Mouse (Mus musculus): Measurements from ENCODE around the gene Gm13271.
"Not testable (repeated sequence)": the region's sequence is repeated elsewhere in the genome, so short reads cannot be mapped to it uniquely, and the experiment has no call there.

The Gm13271 gene

DNA sequence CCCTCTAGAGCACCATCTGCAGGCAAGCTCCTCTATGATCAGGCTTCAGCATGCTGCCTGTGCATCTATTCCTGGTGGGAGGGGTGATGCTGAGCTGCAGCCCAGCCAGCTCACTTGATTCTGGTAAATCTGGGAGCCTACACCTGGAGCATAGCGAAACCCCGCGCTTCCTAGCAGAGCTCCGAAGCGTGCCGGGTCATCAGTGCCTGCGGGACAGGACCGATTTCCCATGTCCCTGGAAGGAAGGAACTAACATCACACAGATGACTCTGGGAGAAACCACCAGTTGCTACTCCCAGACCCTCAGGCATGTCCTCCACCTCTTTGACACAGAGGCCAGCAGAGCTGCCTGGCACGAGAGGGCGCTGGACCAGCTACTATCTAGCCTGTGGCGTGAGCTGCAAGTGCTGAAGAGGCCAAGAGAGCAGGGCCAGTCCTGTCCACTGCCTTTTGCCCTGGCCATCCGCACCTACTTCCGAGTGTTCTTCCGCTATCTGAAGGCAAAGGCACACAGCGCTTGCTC, at the start of gene Gm13271:
Gm13271 (plus strand) TSS at position 51 of the 523 bp plus-strand sequence.
- DNase-seq (ENCODE audit: low spot score in 2 of 2), result peak; percentile 54 to 55

DNA sequence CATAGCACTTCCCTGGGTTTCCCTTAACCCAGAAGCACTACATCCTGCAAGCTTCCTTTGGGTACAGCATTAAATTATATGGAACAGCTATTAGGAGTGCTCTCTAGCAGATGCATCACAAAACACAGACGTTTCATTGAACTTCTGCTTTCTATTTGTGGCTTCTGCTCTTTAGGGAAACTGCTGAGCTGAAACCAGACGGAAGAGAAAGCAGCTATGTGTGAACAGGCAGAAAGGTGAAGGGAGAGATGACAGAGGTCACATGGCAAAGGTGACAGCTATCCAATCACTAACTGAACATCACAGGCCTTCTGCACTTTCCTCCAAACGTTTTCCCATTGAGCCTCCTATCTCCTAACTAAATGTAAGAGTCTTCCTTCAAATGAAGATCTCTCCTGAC, 48.7 kb upstream of the Gm13271 start:
- peak in 1 of 2 experiments; percentile 35 for DNase-seq (ENCODE audit: low spot score in 2 of 2)

DNA sequence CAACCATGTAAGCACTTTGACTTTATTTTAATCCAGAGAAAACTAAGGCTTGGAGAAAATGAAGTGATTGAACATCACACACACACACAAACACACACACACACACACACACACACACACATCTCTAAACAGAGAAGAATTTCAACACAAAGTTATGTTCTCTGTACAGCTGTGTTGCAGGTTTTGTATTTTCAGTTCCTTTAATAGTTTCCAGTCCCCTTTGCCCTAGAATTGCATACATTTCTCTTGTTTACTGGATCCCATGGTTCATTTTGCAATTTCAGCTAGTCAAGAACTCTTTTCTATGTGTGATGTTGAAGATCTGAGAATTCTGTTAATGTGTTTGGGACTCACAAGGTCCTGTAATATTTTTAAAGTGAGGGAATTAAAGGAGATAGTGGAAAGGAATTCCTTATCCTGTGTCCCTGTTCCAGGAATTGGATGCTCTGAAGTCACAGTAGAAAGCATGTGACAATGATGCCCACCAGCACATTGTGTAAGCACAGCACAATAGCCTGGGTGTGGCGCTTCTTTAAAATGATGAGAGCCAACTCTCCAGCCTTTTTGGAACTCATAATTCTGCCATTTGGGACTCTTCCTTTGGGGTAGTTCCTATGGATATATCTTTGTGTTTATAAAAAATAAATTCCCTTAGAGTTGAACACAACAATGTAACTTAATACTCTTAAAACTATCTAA, 47.4 kb upstream of the Gm13271 start:
- no peak for DNase-seq (ENCODE audit: low spot score in 2 of 2)

DNA sequence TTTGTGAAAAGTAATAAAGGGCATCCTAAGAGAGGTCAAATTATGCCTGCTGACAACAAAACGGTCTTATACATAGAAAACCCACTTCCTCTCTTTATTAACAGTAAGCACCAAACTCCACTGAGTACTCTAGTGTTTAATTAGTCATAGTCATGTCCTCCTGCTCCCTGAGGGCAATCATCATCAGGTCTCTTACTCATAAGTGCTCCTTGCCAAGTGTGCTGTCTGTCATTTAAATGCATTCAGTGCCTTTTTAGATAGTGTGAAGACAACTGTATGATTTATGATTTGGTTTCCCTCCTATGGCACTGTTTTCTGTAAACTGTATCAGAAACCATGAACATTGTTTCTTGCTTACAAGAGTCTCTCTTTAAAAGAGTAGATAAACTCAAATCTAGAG, 40.4 kb upstream of the Gm13271 start:
- no peak for DNase-seq (ENCODE audit: low spot score in 2 of 2)

DNA sequence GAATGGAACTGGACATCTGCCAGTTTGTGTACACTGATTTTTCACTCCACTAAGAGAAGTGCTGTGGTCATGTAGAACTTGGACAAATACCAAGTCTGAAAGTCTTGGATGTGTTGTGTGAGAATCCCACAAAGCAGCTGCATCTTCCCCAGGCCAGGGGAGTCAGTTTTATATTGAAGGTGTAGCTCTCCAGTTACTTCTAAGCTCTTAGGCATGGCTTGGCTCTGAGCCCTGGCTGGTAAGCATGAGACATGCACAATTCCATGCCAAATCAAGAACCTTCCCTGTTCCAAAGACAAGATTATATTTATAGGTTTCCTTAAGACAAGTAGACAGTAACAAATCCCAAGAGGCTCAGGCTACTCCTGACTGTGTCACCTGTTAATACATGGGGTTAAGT, 39.6 kb upstream of the Gm13271 start:
- no peak for DNase-seq (ENCODE audit: low spot score in 2 of 2)

DNA sequence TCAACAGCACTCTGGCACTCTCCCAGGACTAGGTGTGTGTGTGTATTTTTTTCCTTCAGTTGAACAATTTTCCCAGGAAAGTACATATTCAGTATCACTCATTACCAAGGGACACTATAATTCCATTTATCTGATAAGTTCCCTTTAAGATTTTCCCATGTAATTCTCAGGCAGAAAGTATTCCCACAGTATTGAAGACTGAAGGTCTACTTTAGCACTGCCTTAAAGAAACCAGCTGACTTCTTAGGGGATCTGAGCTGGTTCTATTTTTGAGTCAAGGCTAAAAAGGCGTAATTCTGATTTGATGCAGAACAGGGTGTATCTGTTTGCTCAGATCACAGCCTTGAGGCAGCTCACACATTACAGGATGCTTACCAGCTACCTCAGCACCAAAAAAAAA, 36.0 kb upstream of the Gm13271 start:
- no peak for DNase-seq (ENCODE audit: low spot score in 2 of 2)

DNA sequence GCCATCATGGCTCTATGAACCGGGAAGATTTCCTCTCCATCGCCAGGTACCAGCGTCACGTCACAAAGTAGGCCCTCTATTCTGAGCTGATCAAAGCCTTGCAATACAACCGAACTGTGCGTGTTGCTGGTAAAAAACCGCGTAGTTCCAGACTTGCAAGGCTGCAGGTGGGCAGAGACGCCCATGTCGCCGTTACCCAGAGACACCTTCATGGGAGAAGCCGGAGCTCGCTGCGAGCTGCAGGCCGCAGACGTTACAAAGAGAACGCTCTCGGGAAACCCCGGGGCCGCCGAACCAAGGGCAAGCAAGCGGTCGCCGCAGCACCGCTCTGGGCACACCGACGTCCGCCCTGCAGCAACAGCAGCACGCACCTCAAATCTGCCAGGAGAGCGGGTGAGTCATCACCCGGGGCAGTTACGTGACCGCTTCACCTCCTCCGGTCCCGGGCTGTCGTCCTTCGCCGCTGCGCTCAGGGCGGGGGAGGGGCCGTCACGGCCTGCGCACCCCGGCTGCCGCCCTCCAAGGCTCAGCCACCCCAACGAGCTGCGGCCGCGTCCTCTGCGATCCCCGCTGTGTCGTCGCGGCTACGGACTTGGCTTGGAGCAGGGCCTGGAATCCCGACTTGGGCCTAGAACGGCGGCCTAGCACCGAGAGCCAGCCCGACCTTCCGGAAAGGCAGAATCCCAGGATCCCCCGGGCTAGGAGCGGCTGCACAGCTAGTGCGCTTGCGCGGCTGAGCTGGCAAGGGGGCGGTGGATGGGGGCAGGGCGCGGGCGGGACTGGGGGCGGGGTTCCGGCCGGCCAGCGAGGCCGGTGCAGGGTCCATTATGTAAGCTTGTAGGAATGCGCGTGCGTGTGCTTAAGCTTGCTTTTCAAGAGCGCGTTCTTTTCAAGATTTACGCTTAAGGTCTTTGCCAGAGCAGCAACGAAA, 32.6 kb upstream of the Gm13271 start, which contains the start of the genes Gm26566 and Klhl9:
Gm26566 (plus strand) TSS at position 15 of the 931 bp plus-strand sequence.
Klhl9 (minus strand) TSS at position 675 of the 931 bp plus-strand sequence.
- peak; percentile 85 to 86 for DNase-seq (ENCODE audit: low spot score in 2 of 2)

DNA sequence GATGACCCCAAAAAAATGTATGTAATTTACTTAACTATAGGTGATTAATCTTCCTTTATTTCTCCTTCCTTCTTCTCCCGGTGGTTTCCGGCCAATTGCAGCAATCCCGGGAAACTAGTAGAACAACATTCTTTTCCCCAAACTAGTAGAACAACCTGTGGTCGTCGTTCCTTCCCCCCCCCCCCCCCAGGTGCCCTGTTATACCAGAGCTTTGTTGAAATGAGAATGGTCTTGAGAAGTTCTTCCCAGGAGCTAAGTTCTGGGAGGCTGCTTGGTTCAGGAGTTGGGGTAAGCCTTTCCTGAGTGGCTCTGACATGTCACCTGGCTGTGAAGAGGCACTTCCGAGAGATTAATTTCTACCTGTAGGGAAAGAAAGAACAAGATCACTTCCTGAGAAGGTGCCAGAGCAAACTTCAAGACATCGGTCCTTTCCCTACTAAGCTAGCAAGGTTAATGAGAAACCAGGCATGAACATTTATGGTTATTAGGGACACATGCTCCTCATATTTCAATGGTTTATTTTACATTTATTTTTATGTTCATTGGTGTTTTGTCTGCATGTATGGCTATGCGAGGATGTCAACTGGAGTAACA, 31.1 kb upstream of the Gm13271 start:
- no peak for DNase-seq (ENCODE audit: low spot score in 2 of 2)

DNA sequence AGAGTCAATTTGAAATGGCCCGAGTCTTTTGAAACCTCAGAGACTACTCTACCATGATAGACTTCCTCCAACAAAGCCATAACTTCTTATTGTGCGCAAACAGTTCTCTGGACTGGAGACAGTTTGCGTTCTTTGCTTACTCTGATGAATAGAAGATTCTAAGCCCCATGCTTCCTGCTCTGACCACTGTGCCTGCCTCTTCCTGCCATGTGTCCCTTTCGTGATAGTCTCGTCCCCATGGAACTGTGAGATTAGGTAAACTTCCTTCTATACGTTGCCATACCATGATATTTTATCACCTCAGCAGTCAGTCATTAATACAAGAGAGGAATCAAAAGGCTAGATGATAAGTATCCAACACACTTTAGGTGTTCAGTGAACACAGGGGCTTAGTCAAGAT, 27.9 kb upstream of the Gm13271 start:
- no peak for DNase-seq (ENCODE audit: low spot score in 2 of 2)

DNA sequence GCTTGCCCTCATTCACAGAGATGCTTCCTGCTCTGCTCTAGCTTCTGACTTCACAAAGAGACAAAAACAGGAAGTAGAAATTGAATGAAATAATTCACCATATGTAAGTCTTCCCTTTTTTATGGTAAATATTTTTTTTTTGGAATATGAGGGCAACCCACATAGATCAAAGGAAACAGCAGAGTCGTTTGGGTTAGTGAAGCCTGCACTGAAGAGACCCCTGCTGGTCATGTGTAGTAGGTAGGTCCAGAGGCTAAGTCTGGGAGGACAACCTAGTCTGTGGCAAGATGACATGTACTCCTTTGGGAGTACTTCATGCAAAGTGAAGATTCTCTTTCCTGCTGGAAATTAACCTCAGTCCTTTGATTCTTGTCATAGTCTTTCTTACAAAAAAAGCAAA, 27.3 kb upstream of the Gm13271 start:
- peak in 1 of 2 experiments; percentile 36 for DNase-seq (ENCODE audit: low spot score in 2 of 2)

DNA sequence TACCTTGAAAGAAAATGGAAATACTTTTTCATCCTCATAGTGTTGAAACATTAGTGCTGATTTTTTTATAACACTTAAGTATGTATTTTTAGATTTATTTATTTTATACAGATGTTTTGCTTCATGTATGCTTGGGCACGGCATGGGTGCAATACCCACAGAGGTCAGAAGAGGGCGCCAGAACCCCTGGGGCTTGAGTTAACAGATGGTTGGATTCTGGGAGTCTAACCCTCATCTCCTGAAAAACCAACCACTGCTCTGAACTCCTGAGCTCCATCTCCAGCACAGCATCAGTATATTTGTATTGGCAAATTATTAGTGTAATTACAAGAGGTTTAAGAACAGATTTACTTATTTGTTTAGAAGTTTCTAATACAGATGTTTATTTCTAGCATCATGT, 16.2 kb upstream of the Gm13271 start:
- DNase-seq (ENCODE audit: low spot score in 2 of 2), result peak; percentile 60 to 68

DNA sequence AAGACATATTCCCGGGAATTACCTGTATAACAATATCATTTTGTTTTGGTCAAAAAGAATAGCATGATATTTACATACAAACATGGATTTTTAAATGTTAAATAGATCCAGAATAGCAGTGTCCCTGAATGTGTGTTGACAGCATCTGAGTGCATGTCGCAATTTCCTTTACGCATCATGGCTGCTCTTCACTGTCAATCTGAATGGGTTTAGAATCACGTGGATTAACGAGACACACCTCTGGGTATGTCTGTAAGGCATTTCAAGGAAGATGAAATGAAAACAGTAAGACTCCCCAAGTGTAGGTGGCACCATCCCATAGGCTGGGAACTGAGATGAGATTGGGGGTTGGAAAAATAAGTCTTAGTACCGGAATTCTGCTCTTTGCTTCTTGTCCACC, 15.6 kb upstream of the Gm13271 start:
- DNase-seq (ENCODE audit: low spot score in 2 of 2), result no peak

DNA sequence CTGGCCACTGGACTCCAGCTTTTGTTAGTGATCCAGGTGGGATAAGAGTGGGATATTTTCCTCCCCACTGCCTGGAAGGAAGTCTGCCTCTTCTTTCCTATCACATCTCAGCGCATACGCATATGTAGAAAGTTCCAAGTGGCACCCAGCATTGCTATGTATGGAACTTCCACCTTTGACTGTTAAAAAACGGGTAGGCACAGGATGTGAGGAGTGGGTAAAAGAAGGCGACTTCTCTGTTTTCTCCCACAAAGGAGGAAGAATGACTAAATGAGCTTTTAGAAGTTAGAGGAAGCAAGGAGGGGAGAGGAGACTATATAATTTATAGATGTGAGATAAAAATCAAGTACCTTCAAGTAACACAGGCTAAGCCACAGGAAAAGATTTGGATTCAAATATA, 13.2 kb upstream of the Gm13271 start:
- no peak for DNase-seq (ENCODE audit: low spot score in 2 of 2)

DNA sequence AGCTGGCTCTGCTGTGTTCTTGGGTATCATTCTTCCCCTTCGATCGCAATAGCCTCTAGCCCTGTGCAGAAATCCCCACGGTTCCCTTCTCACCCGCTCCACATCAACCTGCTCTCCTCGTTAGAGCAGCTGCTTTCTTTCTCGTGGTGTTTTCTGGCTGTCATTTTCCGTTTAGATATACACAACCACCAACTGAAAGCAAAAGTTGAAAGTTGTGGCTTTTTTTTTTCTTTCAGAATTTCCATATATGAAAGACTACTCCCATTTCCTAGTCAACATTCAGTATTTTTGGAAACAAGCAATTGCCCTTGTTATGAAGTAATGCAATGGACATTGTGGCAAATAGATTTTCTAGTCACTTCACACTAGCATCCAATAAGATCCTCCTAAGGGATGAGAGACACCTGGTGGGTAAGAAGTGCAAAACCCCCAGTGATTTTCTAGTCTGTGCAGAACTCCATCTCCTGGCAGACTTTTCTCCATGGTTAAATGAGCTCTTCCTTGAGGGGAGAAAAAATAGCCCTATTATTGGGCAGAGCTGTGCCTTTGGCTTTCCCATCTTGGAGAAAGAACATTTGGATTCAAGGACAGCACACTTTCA, 11.8 kb upstream of the Gm13271 start:
- DNase-seq (ENCODE audit: low spot score in 2 of 2), result no peak

DNA sequence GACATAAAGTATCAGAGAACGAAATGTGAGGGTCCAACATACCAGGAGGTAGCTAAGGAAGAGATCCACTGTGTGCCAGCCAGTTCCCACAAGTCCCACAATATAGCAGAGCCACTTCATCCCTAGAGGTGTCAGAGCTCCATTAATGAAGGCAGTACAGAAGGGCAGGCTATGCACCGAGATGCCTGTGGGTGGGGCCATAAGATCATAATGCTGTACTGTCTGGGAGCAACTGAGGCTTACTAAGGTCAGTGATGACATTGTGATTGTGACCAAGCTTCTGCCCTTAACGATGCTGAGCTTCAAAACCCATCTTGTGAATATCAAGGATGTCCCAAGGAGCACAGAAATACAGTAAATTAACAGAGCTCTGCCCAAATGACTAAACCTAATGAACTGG, 10.5 kb upstream of the Gm13271 start:
- no peak for DNase-seq (ENCODE audit: low spot score in 2 of 2)

DNA sequence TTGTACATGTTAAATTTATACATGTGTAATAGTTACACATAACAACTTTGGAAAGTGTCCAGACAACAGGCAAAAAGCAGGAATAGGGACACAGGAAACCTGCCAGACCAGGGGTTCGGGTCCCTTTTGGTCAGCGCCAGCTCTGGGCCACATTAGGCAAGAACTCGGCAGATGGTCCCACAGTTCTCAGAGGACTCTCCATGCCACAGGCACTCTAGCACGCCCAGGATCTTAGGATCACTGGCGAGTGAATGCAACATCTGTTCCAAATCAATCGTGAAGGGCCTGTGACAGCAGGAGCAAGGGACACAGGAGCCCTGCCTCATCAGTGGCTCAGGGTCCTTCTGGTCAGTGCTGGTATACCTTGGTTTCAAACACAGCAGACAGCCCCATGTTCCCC, 4.7 kb upstream of the Gm13271 start:
- DNase-seq (ENCODE audit: low spot score in 2 of 2), result no peak

DNA sequence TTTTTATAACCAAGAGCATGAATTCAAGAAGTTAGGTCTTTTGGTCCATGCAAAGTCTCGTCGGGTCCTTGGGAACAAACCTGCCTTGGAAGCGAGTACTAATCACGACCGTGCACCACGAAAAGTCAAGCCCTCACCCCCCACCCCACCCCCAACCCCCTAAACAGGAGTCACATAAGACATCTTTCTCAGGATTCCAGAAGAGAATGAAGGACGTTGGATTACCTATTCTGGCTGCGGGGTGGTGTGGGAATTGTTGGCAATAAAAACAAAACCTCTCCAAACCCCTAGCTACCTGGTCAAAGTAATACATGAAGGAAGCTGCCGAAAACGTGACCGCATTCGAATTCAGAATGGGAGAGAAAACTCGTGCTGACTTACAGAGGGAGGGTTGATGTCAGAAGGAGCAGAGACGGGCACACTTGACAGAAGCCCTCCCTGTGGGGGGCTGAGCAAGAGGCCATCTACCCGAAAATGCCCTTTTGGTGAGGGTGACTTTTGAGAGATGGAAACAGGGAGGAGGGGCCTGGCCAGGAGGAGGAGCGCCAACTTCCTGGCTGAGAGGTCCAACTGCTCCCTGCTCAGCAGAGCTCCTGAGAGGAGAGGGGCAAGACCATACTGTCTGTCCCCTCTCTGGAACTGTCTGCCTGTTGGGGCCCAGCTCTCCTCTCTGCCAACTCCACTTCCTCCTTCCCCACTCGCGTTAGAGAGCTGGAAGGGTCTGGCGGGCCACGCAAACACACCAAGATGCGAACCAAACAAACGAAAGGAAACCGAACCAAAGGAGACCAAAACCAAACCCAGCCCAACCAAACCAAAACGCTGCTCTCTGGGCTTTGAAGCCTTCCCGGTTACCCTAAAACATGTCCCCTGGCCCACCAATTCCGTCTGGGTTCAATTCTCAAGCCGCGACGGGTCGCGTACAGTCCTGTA, 2.2 kb downstream of the Gm13271 start:
- DNase-seq (ENCODE audit: low spot score in 2 of 2), result peak in 1 of 2 experiments; percentile 20

DNA sequence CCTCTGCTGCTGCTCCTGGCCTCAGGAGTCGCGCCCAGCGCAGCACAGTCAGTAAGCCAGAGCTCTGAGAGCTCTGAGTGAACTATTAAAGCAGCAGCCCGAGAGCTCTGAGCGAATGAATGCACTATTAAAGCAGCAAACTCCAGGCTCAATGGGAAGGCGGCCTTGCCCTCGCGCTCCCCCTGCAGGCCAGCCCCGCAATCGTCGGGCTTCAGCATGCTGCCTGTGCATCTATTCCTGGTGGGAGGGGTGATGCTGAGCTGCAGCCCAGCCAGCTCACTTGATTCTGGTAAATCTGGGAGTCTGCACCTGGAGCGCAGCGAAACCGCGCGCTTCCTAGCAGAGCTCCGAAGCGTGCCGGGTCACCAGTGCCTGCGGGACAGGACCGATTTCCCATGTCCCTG, 3.0 kb downstream of the Gm13271 start:
- peak; percentile 90 to 92 for DNase-seq (ENCODE audit: low spot score in 2 of 2)

DNA sequence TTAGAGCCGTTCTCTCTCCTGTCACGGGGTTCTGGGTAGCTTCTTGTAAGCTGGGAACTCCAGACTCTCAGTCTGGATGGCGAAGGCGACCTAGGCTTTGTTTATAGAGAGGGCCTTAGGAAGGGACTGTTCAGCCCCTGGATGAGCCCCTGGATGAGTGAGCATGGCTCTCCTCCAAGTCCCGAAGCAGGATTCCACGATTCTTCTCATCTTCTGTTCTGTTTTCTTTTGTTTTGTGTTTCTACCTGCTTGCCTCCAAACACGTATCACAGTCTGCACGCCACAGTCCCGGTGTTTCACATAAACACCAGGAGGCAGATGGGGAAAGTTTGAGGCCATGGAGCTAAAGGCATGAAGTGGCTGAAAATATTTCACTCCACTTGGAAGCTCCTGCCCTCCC, 4.1 kb downstream of the Gm13271 start:
- not testable (repeated sequence) for DNase-seq (ENCODE audit: low spot score in 2 of 2)

DNA sequence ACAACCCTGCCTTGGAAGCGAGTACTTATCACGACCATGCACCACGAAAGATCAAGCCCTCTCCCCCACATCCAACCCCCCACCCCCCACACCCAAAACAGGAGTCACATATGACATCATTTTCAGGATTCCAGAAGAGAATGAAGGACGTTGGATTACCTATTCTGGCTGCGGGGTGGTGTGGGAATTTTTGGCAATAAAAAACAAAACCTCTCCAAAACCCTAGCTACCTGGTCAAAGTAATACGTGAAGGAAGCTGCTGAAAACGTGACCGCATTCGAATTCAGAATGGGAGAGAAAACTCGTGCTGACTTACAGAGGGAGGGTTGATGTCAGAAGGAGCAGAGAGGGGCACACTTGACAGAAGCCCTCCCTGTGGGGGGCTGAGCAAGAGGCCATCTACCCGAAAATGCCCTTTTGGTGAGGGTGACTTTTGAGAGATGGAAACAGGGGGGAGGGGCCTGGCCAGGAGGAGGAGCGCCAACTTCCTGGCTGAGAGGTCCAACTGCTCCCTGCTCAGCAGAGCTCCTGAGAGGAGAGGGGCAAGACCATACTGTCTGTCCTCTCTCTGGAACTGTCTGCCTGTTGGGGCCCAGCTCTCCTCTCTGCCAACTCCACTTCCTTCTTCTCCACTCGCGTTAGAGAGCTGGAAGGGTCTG, 5.1 kb downstream of the Gm13271 start, which contains the start of gene Gm13283:
Gm13283 (plus strand) TSS at position 510 of the 659 bp plus-strand sequence.
- peak; percentile 22 to 25 for DNase-seq (ENCODE audit: low spot score in 2 of 2)

Measured in natural killer cell, adult 2 months (primary cell).